Mouse (Mus musculus) forebrain, postnatal 0 days (tissue): ENCODE results near the gene Mpped1. TPM values are rescaled to one million over a fixed set of nuclear protein-coding genes. Genes with fewer than 3 reads are reported as not detected.

Experiments
- ATAC-seq: fragments of 200-750 bp; cut with Nextera tagmentation; 2 replicates; pipeline ENCODE4 v1.8.0; 2017; ENCODE audit warnings: mild to moderate bottlenecking, moderate library complexity
- DNase-seq: peaks from one replicate; pipeline ENCODE4 v3.0.0-alpha.2; 2015
- H3K27ac ChIP-seq: fragments of 300-500 bp; sonication (generic); 2 replicates; pipeline ENCODE4 v1.5.1; 2014; ENCODE audit warnings: low read depth, mild to moderate bottlenecking, antibody characterized with exemption, low read length, moderate library complexity, mixed read lengths
- H3K27me3 ChIP-seq: fragments of 300-500 bp; sonication (generic); 2 replicates; pipeline ENCODE4 v1.6.1; 2014; ENCODE audit warnings: mild to moderate bottlenecking, low read length, mixed read lengths; ENCODE audit not compliant: insufficient read depth
- H3K36me3 ChIP-seq: fragments of 300-500 bp; sonication (generic); 2 replicates; pipeline ENCODE4 v1.6.1; 2014; ENCODE audit warnings: mild to moderate bottlenecking, moderate library complexity; ENCODE audit not compliant: insufficient read depth
- H3K4me1 ChIP-seq: fragments of 300-500 bp; sonication (generic); 2 replicates; pipeline ENCODE4 v1.6.1; 2014; ENCODE audit warnings: antibody characterized with exemption; ENCODE audit not compliant: insufficient read depth
- H3K4me2 ChIP-seq: fragments of 300-500 bp; sonication (generic); 2 replicates; pipeline ENCODE4 v1.6.1; 2014; ENCODE audit warnings: low read depth, mild to moderate bottlenecking, moderate library complexity
- H3K4me3 ChIP-seq: fragments of 300-500 bp; sonication (generic); 2 replicates; pipeline ENCODE4 v1.5.1; 2014; ENCODE audit warnings: low read depth, low read length, mixed read lengths
- H3K9ac ChIP-seq: fragments of 300-500 bp; sonication (generic); 2 replicates; pipeline ENCODE4 v1.6.1; 2014; ENCODE audit warnings: mild to moderate bottlenecking
- H3K9me3 ChIP-seq: fragments of 300-500 bp; sonication (generic); 2 replicates; pipeline ENCODE4 v1.6.1; 2016; ENCODE audit warnings: low read length
- CTCF ChIP-seq: sonication (generic); IDR thresholded peaks from 2 replicates; pipeline ENCODE4 v1.5.1; 2016; ENCODE audit warnings: antibody characterized with exemption, control low read depth, low read depth
- WGBS: fragments of 180-500 bp; shearing (Covaris S2); extraction: QIAGEN DNeasy Blood & Tissue Kit; methylation state at CpG from one replicate; pipeline ENCODE4 v1.1.7; 2014; 5-methylcytosine and 5-hydroxymethylcytosine counted together
- polyA plus RNA-seq: library from polyadenylated mRNA; unstranded; fragments of >200 nt; fragmentation: Nextera tagmentation; extraction: Ambion mirVana; gene quantifications from 2 replicates; pipeline ENCODE4 v1.2.1, GENCODE M21; 2015
- total RNA-seq: library from RNA; depleted of rRNA; stranded (reverse); fragments of >200 nt; gene quantifications from 2 replicates; pipeline ENCODE4 v1.2.3, GENCODE M21; 2014

Mpped1 gene
- total and polyA plus RNA-seq, 2 experiments from 2014 or later: 227 to 352 TPM

DNA sequence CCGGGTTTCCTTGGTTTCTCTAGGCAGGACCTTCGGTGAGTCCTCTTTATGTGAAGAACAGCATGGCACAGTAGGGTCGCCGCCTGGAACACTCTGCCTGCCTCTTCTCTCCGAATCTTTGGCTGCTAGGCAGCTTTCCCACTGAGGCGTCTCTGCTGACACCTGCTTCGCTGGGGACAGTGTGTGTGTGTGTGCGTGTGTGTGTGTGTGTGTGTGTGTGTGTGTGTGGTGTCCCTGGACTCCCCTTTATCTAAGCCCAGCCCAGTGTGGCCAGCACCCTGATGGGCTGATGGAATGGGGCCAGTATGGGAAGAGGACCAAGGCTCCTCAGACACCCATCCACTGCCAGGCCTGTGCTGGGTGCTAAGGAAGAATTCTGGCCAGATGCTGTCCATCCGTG is 9.8 kb downstream of the Mpped1 start:
- 55% methylated on average over 9 of the region's 9 CpGs for WGBS
- Histone ChIP-seq H3K9ac (no peak overlapping the region; the same call in 1 of the 2 replicates), H3K4me3 (no peak overlapping the region), H3K9me3 (no peaks in the 10 kb centered on the region), H3K4me2 (peak overlapping the region; percentile 32), H3K4me1 (peaks cover 27% of the 10 kb centered on the region), H3K27ac (peak overlapping the region; percentile 72), H3K36me3 (peaks cover 5% of the 10 kb centered on the region; the same call in 1 of the 2 replicates), H3K27me3 (no peaks in the 10 kb centered on the region)
- DNase-seq: no peak
- no peak for ATAC-seq
- TF ChIP-seq CTCF: no peak

DNA sequence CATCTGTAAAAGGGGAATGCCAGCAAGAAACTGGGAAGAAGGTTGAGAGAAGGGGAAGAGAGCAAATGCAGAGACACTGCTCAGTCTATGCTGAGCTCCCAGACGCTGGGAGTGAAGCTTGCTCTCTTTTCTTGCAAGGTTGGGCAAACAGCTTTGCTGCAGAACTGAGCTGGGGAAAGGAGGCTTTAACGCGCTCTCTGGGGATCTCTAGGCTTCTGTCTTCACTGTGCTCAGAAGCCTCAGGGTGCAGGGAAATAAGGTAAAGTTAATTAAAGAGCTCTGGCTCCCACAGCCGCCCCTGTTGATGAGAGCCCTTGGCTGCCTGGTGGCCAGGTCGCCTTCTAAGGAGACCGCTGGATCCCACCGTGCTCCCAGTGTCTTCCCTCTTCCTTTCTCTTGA is 17.7 kb downstream of the Mpped1 start:
- Histone ChIP-seq H3K9me3 (no peaks in the 10 kb centered on the region), H3K4me2 (no peak overlapping the region; the same call in 1 of the 2 replicates), H3K27ac (0 out of 2 replicates have a peak overlapping the region, but pooled peaks have one; percentile 35), H3K9ac (0 out of 2 replicates have a peak overlapping the region, but pooled peaks have one; percentile 6), H3K27me3 (no peaks in the 10 kb centered on the region), H3K36me3 (peaks cover 15% of the 10 kb centered on the region), H3K4me1 (peaks cover 12% of the 10 kb centered on the region; the same call in 1 of the 2 replicates), H3K4me3 (no peak overlapping the region)
- ATAC-seq (no peak), DNase-seq (no peak)
- TF ChIP-seq CTCF: no peak
- 55% methylated on average over 7 of the region's 7 CpGs for WGBS

DNA sequence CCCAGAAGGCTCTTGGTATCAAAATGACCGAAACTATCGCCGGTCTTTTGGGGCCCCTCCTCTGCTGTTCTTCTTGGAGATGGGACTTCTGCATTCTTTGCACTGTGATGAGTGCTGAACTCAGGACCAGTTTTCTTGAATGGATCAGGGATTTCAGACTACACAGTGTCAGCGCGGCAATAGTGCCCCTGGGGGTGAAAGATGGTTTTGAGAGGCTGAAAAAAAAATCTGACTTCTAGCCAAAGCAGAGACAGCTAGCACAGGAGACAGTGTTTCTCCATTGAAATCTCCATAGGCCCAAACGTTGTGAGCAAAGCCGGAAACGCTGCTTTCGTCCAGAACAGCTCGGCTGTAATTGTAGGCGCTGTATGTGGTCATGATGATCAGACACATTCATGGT is 19.7 kb downstream of the Mpped1 start:
- Histone ChIP-seq H3K36me3 (peaks cover 13% of the 10 kb centered on the region), H3K27ac (peak overlapping the region; percentile 42; the same call in 1 of the 2 replicates), H3K27me3 (no peaks in the 10 kb centered on the region), H3K4me1 (peaks cover 12% of the 10 kb centered on the region; the same call in 1 of the 2 replicates), H3K9ac (no peak overlapping the region), H3K4me2 (no peak overlapping the region), H3K9me3 (no peaks in the 10 kb centered on the region), H3K4me3 (no peak overlapping the region)
- peak; percentile 55; the same call in 1 of the 2 replicates for TF ChIP-seq CTCF
- DNase-seq (no peak), ATAC-seq (peak; percentile 24)
- WGBS: 79% methylated on average over 11 of the region's 11 CpGs

DNA sequence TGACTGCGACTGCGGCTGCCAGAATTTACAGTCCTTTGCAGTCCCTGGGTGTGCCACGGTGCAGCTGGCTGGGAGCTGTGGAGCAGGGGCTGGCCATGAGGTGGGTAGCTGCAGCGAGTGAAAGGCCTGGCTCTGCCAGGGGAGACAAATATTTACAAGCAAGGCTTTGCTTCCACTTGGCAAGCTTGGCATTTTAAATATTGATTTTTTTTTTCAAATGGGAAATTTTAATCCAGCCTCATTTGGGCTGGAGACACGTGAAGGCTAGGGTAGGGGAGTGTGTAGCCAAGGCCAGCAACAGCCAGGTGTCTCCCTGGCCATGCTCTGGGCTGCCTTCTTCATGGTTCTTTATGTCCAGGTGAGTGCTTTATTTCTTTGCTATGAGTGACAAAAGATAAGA is 21.7 kb downstream of the Mpped1 start:
- H3K9me3 ChIP-seq: no peaks in the 10 kb centered on the region
- H3K4me2 ChIP-seq: no peak overlapping the region
- H3K4me1 ChIP-seq: peaks cover 12% of the 10 kb centered on the region; the same call in 1 of the 2 replicates
- no peak overlapping the region for H3K4me3 ChIP-seq
- 0 out of 2 replicates have a peak overlapping the region, but pooled peaks have one; percentile 10 for H3K9ac ChIP-seq
- H3K27me3 ChIP-seq: no peaks in the 10 kb centered on the region
- WGBS: 59% methylated on average over 5 of the region's 5 CpGs
- peaks cover 13% of the 10 kb centered on the region for H3K36me3 ChIP-seq
- DNase-seq (no peak), ATAC-seq (no peak)
- no peak overlapping the region for H3K27ac ChIP-seq
- no peak for TF ChIP-seq CTCF

DNA sequence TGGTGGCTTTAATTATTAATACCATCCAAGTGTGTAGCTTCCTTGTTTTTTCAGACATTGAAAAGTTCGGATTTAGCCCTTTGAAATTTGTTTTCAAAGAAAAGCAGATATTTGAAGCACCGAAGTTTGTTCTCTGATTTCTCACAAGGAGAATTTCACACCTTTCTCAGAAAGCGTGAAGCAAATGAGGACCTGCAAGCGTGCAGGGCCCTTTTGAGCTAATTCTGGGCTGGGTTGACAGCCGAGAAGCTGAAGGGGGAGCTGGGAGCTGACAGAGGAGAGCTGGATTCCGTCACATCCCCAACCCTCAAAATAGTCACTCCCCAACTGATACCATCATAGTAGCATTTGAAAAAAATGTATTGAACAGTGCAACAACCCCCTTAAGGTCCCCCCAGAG is 34.8 kb downstream of the Mpped1 start:
- TF ChIP-seq CTCF: no peak
- WGBS: 72% methylated on average over 6 of the region's 6 CpGs
- DNase-seq: no peak
- H3K27me3 ChIP-seq: no peaks in the 10 kb centered on the region
- no peaks in the 10 kb centered on the region for H3K4me1 ChIP-seq
- no peak for ATAC-seq
- H3K36me3 ChIP-seq: peaks cover 22% of the 10 kb centered on the region
- H3K4me2 ChIP-seq: no peak overlapping the region
- H3K9ac ChIP-seq: no peak overlapping the region
- no peaks in the 10 kb centered on the region for H3K9me3 ChIP-seq
- H3K27ac ChIP-seq: no peak overlapping the region
- H3K4me3 ChIP-seq: no peak overlapping the region

DNA sequence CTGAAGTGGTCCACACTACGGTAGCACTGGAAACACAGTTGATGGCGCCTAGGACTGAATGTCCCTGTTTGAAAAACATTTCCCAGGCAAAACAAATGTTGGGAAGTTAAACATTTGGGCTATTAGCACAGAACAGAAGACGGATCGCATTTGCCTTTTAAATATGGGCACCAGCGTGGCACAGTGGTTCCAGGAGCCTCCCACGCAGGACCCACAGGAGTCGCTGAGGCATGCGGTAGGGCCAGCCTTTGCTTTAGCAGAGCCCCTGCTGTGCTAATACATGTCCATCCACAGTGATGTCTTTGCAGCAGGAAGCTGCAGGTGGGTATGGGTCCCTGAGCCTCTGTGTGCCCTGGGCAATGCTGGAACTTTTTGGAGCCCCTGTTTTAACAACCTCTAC is 48.7 kb downstream of the Mpped1 start:
- no peak for TF ChIP-seq CTCF
- Histone ChIP-seq H3K4me3 (no peak overlapping the region), H3K36me3 (peaks cover 14% of the 10 kb centered on the region; the same call in 1 of the 2 replicates), H3K27me3 (no peaks in the 10 kb centered on the region), H3K4me2 (no peak overlapping the region), H3K27ac (peak overlapping the region; percentile 79; the same call in 1 of the 2 replicates), H3K4me1 (peaks cover 30% of the 10 kb centered on the region), H3K9me3 (no peaks in the 10 kb centered on the region), H3K9ac (no peak overlapping the region)
- WGBS: 56% methylated on average over 8 of the region's 8 CpGs
- ATAC-seq: no peak
- DNase-seq: no peak

DNA sequence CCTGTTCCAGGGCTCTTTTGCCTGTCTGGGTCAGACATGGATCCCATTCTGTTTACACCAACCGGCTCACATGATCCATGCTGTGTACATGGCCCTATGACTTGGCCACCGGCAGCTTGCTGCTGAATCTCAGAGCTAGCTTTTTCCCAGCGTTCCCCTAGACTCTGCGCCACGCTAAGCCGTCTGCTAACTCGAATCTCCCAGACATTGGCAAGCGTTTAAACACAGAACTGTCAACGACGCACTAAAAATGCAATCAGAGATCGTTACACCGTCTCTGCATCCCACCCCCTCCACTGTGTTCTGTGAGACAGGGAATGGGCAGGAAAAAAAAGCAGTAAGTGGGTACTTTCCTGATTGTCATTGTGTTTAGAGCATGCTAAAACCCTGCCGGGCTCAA is 50.0 kb downstream of the Mpped1 start:
- Histone ChIP-seq H3K36me3 (peaks cover 10% of the 10 kb centered on the region; the same call in 1 of the 2 replicates), H3K4me3 (no peak overlapping the region), H3K27me3 (no peaks in the 10 kb centered on the region), H3K9ac (0 out of 2 replicates have a peak overlapping the region, but pooled peaks have one; percentile 1), H3K9me3 (no peaks in the 10 kb centered on the region), H3K4me1 (peaks cover 31% of the 10 kb centered on the region), H3K4me2 (no peak overlapping the region), H3K27ac (peak overlapping the region; percentile 79)
- DNase-seq (peak; percentile 83), ATAC-seq (peak; percentile 88)
- 31% methylated on average over 13 of the region's 13 CpGs for WGBS
- no peak for TF ChIP-seq CTCF
